Mouse (Mus musculus) embryonic facial prominence, embryonic 12.5 days (tissue): ENCODE measurements around the gene Pde4b. TPM values are rescaled to one million over a fixed set of nuclear protein-coding genes. Genes with fewer than 3 reads are reported as not detected.

ENCODE experiments used
- ATAC-seq: fragments of 200-750 bp; cut with Nextera tagmentation; 2 replicates; pipeline ENCODE4 v1.8.0; 2017; ENCODE audit not compliant: insufficient number of reproducible peaks, insufficient read depth, low FRiP score, low TSS enrichment
- H3K27ac ChIP-seq: fragments of 300-500 bp; sonication (generic); 2 replicates; pipeline ENCODE4 v1.5.1; 2016; ENCODE audit warnings: mild to moderate bottlenecking
- H3K27me3 ChIP-seq: fragments of 300-500 bp; sonication (generic); 2 replicates; pipeline ENCODE4 v1.6.1; 2016; ENCODE audit warnings: mild to moderate bottlenecking, moderate library complexity
- H3K36me3 ChIP-seq: fragments of 300-500 bp; sonication (generic); 2 replicates; pipeline ENCODE4 v1.6.1; 2016; ENCODE audit warnings: mild to moderate bottlenecking
- H3K4me1 ChIP-seq: fragments of 300-500 bp; sonication (generic); 2 replicates; pipeline ENCODE4 v1.6.1; 2016
- H3K4me2 ChIP-seq: fragments of 300-500 bp; sonication (generic); replicated peaks from 2 replicates; pipeline ENCODE4 v1.6.1; 2016; ENCODE audit warnings: mild to moderate bottlenecking, moderate library complexity
- H3K4me3 ChIP-seq: fragments of 300-500 bp; sonication (generic); 2 replicates; pipeline ENCODE4 v1.5.1; 2016; ENCODE audit warnings: mild to moderate bottlenecking
- H3K9ac ChIP-seq: fragments of 300-500 bp; sonication (generic); 2 replicates; pipeline ENCODE4 v1.6.1; 2016; ENCODE audit warnings: mild to moderate bottlenecking, moderate library complexity
- H3K9me3 ChIP-seq: fragments of 300-500 bp; sonication (generic); 2 replicates; pipeline ENCODE4 v1.6.1; 2016; ENCODE audit warnings: mild to moderate bottlenecking, moderate library complexity
- WGBS: fragments of 180-500 bp; shearing (Covaris S2); methylation state at CpG from one replicate; pipeline ENCODE4 v1.1.7; 2016; 5-methylcytosine and 5-hydroxymethylcytosine counted together
- polyA plus RNA-seq: library from polyadenylated mRNA; unstranded; fragments of >200 nt; fragmentation: Nextera tagmentation; extraction: Ambion mirVana; gene quantifications from 2 replicates; pipeline ENCODE4 v1.2.1, GENCODE M21; 2016

Pde4b gene
- polyA plus RNA-seq, 1 experiment from 2014 or later = 11.1 TPM

GRCm38 (mm10) chr4:102517653-102518052, 430.3 kb downstream of the Pde4b start:
- H3K4me3 ChIP-seq = no peak overlapping the region
- no peak for ATAC-seq
- no peaks in the 10 kb centered on the region for H3K36me3 ChIP-seq
- H3K4me2 ChIP-seq = no peak overlapping the region
- H3K9me3 ChIP-seq = no peaks in the 10 kb centered on the region
- H3K4me1 ChIP-seq = 0 out of 2 replicates have a peak, but pooled peaks cover 2% of the 10 kb centered on the region
- H3K27ac ChIP-seq = no peak overlapping the region
- H3K9ac ChIP-seq = no peak overlapping the region
- 58% methylated on average over 2 of the region's 2 CpGs for WGBS
- H3K27me3 ChIP-seq = no peaks in the 10 kb centered on the region

GRCm38 (mm10) chr4:102518341-102518740, 431.0 kb downstream of the Pde4b start:
- H3K4me1 ChIP-seq = 0 out of 2 replicates have a peak, but pooled peaks cover 2% of the 10 kb centered on the region
- H3K27me3 ChIP-seq = no peaks in the 10 kb centered on the region
- H3K27ac ChIP-seq = no peak overlapping the region
- no peaks in the 10 kb centered on the region for H3K9me3 ChIP-seq
- no peak overlapping the region for H3K4me3 ChIP-seq
- no peaks in the 10 kb centered on the region for H3K36me3 ChIP-seq
- H3K9ac ChIP-seq = no peak overlapping the region
- H3K4me2 ChIP-seq = no peak overlapping the region
- WGBS = 73% methylated on average over 2 of the region's 2 CpGs
- no peak for ATAC-seq

GRCm38 (mm10) chr4:102520669-102521261, 433.4 kb downstream of the Pde4b start:
- Histone ChIP-seq H3K9ac (no peak overlapping the region), H3K4me1 (0 out of 2 replicates have a peak, but pooled peaks cover 2% of the 10 kb centered on the region), H3K4me2 (no peak overlapping the region), H3K4me3 (no peak overlapping the region), H3K27ac (no peak overlapping the region), H3K9me3 (no peaks in the 10 kb centered on the region), H3K36me3 (no peaks in the 10 kb centered on the region), H3K27me3 (no peaks in the 10 kb centered on the region)
- ATAC-seq = no peak
- 65% methylated on average over 8 of the region's 8 CpGs for WGBS

- no peak for ATAC-seq
- no peak overlapping the region for H3K9ac ChIP-seq
Measured at GRCm38 (mm10) chr4:102521434-102521833, 434.1 kb downstream of the Pde4b start.

DNA sequence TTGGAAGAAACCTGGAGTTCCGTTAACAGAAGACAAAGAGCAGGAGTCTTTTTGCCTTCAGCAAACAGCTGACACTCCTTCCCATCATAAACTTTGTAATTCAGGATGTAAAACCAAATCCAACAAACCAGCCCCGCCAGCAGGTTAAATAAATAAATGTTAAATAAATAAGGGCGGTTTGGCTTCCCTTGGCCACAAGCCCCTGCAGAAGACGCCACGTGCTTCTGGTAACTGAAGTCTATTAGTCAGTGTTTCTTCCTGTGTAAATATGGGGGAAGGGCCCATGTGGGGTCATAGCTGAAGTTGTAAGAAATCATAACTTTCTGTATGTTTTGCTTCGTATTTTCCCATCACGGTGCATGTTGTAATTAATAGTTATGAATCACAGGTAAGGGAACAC, 440.0 kb downstream of the Pde4b start:
- no peaks in the 10 kb centered on the region for H3K27me3 ChIP-seq
- H3K4me1 ChIP-seq = no peaks in the 10 kb centered on the region
- no peak overlapping the region for H3K27ac ChIP-seq
- no peak overlapping the region for H3K9ac ChIP-seq
- H3K4me2 ChIP-seq = no peak overlapping the region
- H3K36me3 ChIP-seq = no peaks in the 10 kb centered on the region
- no peaks in the 10 kb centered on the region for H3K9me3 ChIP-seq
- 57% methylated on average over 7 of the region's 7 CpGs for WGBS
- no peak overlapping the region for H3K4me3 ChIP-seq
- no peak for ATAC-seq

More at GRCm38 (mm10) chr4:102521434-102521833, 434.1 kb downstream of the Pde4b start:
- H3K4me1 ChIP-seq = 0 out of 2 replicates have a peak, but pooled peaks cover 2% of the 10 kb centered on the region
- no peak overlapping the region for H3K4me2 ChIP-seq
- H3K27me3 ChIP-seq = no peaks in the 10 kb centered on the region
- no peak overlapping the region for H3K4me3 ChIP-seq
- 80% methylated on average over 6 of the region's 6 CpGs for WGBS
- no peak overlapping the region for H3K27ac ChIP-seq
- no peaks in the 10 kb centered on the region for H3K36me3 ChIP-seq
- H3K9me3 ChIP-seq = no peaks in the 10 kb centered on the region

DNA sequence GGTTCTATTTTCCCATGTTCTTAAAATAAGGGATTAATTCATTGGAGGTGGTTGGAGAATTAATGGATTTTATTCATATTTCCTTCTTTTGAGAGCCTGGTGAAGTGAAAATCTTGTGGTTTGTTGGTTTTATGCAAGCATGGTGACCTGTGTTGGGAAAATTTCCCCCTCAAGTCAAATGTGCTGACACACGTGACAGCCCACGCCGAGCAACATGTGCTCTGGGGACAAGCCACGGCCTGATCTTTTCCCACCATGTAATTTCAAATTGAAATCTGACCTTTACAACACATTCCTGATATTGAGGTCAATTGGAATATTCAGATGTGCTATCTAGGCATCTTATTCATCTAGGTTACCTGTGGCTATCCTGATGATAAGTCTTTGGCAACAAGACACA, 443.5 kb downstream of the Pde4b start:
- 66% methylated on average over 4 of the region's 4 CpGs for WGBS
- Histone ChIP-seq H3K9me3 (no peaks in the 10 kb centered on the region), H3K27ac (no peak overlapping the region), H3K36me3 (no peaks in the 10 kb centered on the region), H3K4me1 (0 out of 2 replicates have a peak, but pooled peaks cover 2% of the 10 kb centered on the region), H3K4me2 (no peak overlapping the region), H3K27me3 (no peaks in the 10 kb centered on the region), H3K9ac (no peak overlapping the region), H3K4me3 (no peak overlapping the region)
- no peak for ATAC-seq

- H3K27ac ChIP-seq = no peak overlapping the region
- H3K9ac ChIP-seq = no peak overlapping the region
- H3K4me3 ChIP-seq = no peak overlapping the region
- H3K36me3 ChIP-seq = no peaks in the 10 kb centered on the region
- H3K9me3 ChIP-seq = no peaks in the 10 kb centered on the region
- H3K27me3 ChIP-seq = no peaks in the 10 kb centered on the region
- ATAC-seq = no peak
- 59% methylated on average over 4 of the region's 4 CpGs for WGBS
- H3K4me1 ChIP-seq = 0 out of 2 replicates have a peak, but pooled peaks cover 2% of the 10 kb centered on the region
- no peak overlapping the region for H3K4me2 ChIP-seq
Measured at GRCm38 (mm10) chr4:102531729-102532128, 444.4 kb downstream of the Pde4b start.

DNA sequence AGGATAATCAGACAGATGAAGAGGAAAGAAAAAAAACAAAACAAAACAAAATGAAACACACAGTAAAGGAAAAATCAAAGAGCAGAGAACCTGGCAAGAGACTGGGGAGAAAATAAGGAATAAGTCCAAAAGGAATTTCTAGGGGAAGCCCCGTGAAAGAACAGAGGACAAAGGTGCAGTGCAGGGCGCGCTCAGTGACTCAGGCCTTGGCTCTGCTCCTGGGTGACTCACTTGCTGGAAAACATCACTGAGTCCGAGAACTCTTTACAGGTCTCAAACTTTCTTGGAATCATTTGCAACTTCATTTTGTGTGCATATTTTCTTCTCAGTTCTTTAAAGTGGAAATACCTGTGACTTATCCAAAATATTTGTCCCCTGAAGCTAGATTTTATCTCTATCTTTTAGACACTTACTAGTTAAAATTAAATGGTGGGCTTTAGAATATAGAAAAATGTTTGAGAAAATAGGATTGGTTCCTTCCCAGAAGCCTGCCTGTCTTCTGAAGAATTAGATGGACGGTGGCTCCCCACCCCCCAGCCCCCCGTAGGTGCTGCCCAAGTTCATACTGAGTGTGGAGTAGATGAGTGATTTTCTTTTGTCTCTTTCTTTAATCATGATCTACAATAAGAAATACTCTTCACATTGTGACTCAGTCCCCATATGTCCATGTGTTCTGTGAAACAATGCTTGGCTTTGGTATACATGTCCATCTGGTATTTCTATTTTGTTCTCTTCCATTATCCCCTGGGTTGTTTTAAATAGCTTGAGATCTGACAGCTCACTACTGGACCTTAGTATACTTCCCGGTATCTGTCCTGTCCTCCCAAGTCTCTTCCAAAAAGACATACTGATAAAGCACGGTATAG, 446.1 kb downstream of the Pde4b start:
- H3K4me1 ChIP-seq = 0 out of 2 replicates have a peak, but pooled peaks cover 2% of the 10 kb centered on the region
- no peak overlapping the region for H3K4me3 ChIP-seq
- 70% methylated on average over 8 of the region's 8 CpGs for WGBS
- no peak for ATAC-seq
- no peak overlapping the region for H3K9ac ChIP-seq
- H3K27ac ChIP-seq = no peak overlapping the region
- no peaks in the 10 kb centered on the region for H3K9me3 ChIP-seq
- H3K4me2 ChIP-seq = no peak overlapping the region
- H3K36me3 ChIP-seq = no peaks in the 10 kb centered on the region
- no peaks in the 10 kb centered on the region for H3K27me3 ChIP-seq

- Histone ChIP-seq H3K4me1 (0 out of 2 replicates have a peak, but pooled peaks cover 2% of the 10 kb centered on the region), H3K9me3 (no peaks in the 10 kb centered on the region), H3K9ac (no peak overlapping the region), H3K4me2 (no peak overlapping the region), H3K4me3 (no peak overlapping the region), H3K27ac (no peak overlapping the region), H3K36me3 (no peaks in the 10 kb centered on the region), H3K27me3 (no peaks in the 10 kb centered on the region)
- ATAC-seq = no peak
- 62% methylated on average over 5 of the region's 5 CpGs for WGBS
Measured at GRCm38 (mm10) chr4:102534049-102534730, 446.8 kb downstream of the Pde4b start.

- 68% methylated on average over 3 of the region's 3 CpGs for WGBS
- H3K27me3 ChIP-seq = no peaks in the 10 kb centered on the region
Measured at GRCm38 (mm10) chr4:102535886-102536285, 448.5 kb downstream of the Pde4b start.

DNA sequence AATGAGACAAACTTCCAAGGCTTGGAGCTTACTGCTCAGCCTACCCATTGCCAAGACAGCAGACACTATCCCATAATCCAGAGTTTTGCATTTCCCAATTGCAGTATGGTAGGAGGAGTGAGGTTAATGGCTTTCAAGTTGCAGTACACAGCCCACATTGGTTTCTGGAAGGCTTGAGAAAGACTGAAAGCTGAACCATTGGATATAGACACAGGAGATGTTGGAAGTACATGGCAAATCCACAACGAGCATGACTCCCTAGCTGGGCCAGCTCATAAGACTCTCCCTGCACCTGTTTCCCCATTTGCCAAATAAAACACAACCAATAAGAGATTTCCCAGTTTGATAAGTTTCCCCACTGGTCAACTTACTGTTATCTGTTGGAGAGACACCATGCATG, 450.9 kb downstream of the Pde4b start:
- H3K4me1 ChIP-seq = 0 out of 2 replicates have a peak, but pooled peaks cover 2% of the 10 kb centered on the region
- H3K27ac ChIP-seq = no peak overlapping the region
- H3K9ac ChIP-seq = no peak overlapping the region
- no peak for ATAC-seq
- no peaks in the 10 kb centered on the region for H3K27me3 ChIP-seq
- H3K4me3 ChIP-seq = no peak overlapping the region
- no peaks in the 10 kb centered on the region for H3K36me3 ChIP-seq
- H3K9me3 ChIP-seq = no peaks in the 10 kb centered on the region
- H3K4me2 ChIP-seq = no peak overlapping the region
- 81% methylated on average over 1 of the region's 1 CpGs for WGBS

More at GRCm38 (mm10) chr4:102535886-102536285, 448.5 kb downstream of the Pde4b start:
- Histone ChIP-seq H3K4me1 (0 out of 2 replicates have a peak, but pooled peaks cover 2% of the 10 kb centered on the region), H3K4me2 (no peak overlapping the region), H3K36me3 (no peaks in the 10 kb centered on the region), H3K27ac (no peak overlapping the region), H3K9ac (no peak overlapping the region), H3K9me3 (no peaks in the 10 kb centered on the region), H3K4me3 (no peak overlapping the region)
- ATAC-seq = no peak
